Mouse (Mus musculus) lung, postnatal 0 days (tissue): ENCODE measurements around the gene Gm20815. TPM values are rescaled to one million over a fixed set of nuclear protein-coding genes. Genes with fewer than 3 reads are reported as not detected.
"Not testable (repeated sequence)": the region's sequence is repeated elsewhere in the genome, so short reads cannot be mapped to it uniquely, and the experiment has no call there.

Source experiments
- ATAC-seq: fragments of 200-750 bp; cut with Nextera tagmentation; 2 replicates; pipeline ENCODE4 v1.8.0; 2017; ENCODE audit warnings: moderate library complexity
- DNase-seq: peaks from one replicate; pipeline ENCODE4 v3.0.0-alpha.2; 2016; ENCODE audit warnings: low spot score
- H3K27ac ChIP-seq: fragments of 300-500 bp; sonication (generic); 2 replicates; pipeline ENCODE4 v1.5.1; 2014; ENCODE audit warnings: antibody characterized with exemption, mild to moderate bottlenecking, low read length, mixed read lengths
- H3K27me3 ChIP-seq: fragments of 300-500 bp; sonication (generic); replicated peaks from 2 replicates; pipeline ENCODE4 v1.6.1; 2014; ENCODE audit warnings: low read length, mixed read lengths; ENCODE audit not compliant: insufficient read depth
- H3K36me3 ChIP-seq: fragments of 300-500 bp; sonication (generic); 2 replicates; pipeline ENCODE4 v1.6.1; 2014; ENCODE audit warnings: low read length, mixed read lengths; ENCODE audit not compliant: insufficient read depth
- H3K4me1 ChIP-seq: fragments of 300-500 bp; sonication (generic); 2 replicates; pipeline ENCODE4 v1.6.1; 2014; ENCODE audit warnings: antibody characterized with exemption, low read depth, low read length, mixed read lengths; ENCODE audit not compliant: insufficient read depth
- H3K4me2 ChIP-seq: fragments of 300-500 bp; sonication (generic); replicated peaks from 2 replicates; pipeline ENCODE4 v1.6.1; 2014; ENCODE audit warnings: low read depth, mild to moderate bottlenecking, low read length, moderate library complexity, mixed read lengths
- H3K4me3 ChIP-seq: fragments of 300-500 bp; sonication (generic); 2 replicates; pipeline ENCODE4 v1.5.1; 2014; ENCODE audit warnings: low read depth, low read length
- H3K9ac ChIP-seq: fragments of 300-500 bp; sonication (generic); replicated peaks from 2 replicates; pipeline ENCODE4 v1.6.1; 2014; ENCODE audit warnings: low read depth, mild to moderate bottlenecking
- H3K9me3 ChIP-seq: fragments of 300-500 bp; sonication (generic); 2 replicates; pipeline ENCODE4 v1.6.1; 2016; ENCODE audit warnings: low read length, mixed read lengths
- WGBS: fragments of 180-500 bp; shearing (Covaris S2); extraction: QIAGEN DNeasy Blood & Tissue Kit; methylation state at CpG from one replicate; pipeline ENCODE4 v1.1.7; 2014; 5-methylcytosine and 5-hydroxymethylcytosine counted together
- polyA plus RNA-seq: library from polyadenylated mRNA; unstranded; fragments of >200 nt; fragmentation: Nextera tagmentation; extraction: Ambion mirVana; gene quantifications from 2 replicates; pipeline ENCODE4 v1.2.1, GENCODE M21; 2015

Gm20815 gene
- not detected in 2 replicates for polyA plus RNA-seq

DNA sequence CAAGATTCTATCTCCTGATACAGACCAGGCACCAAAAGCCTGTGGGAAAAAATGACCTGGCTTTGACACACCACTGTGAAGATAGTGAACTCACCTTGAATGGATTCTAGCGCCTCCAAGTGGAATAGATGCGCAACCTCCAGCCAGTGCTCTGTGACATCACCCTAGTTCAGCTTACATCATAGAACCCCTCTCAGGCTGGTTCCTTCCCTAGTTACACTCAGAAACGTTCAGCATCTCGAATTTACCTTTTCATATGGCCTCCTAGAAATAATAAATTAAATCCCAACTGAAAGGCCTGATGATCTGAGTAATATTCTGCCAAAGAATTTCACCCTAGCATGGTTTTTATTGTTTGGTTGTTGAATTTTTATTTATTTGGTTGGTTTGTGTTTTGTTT is at the start of gene Gm20815:
Gene Gm20815, minus strand, starts transcription at position 101 of the 400 bp plus-strand sequence.
- H3K4me2 ChIP-seq, H3K4me1 ChIP-seq, DNase-seq, H3K9me3 ChIP-seq, H3K27me3 ChIP-seq, ATAC-seq, H3K36me3 ChIP-seq, H3K9ac ChIP-seq, H3K27ac ChIP-seq, H3K4me3 ChIP-seq: not testable (repeated sequence)
- WGBS: no CpG with 5 or more reads among the region's 4 CpGs
